Mouse (Mus musculus) retina, postnatal 1 day (tissue): ENCODE data around the gene Phf13.

ENCODE experiments used
- DNase-seq: peaks from one replicate; pipeline ENCODE4 v3.0.0-alpha.2; 2012

Phf13 gene

DNA sequence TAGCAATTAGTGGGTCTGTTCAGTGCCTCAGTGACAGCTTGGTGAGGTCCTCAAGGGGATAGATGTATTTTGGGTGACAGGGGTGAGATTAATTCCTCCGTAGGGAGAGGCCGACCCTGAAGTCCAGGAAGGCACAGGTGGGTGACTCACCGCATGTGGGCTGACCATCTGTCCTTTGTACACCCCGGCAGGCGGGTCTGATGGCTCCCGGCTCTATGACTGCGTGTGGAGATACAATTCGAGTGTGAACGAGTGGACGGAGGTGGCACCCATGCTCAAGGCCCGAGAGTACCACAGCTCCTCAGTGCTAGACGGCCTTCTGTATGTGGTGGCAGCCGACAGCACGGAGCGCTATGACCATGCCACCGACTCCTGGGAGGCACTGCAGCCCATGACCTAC, 16.1 kb upstream of the Phf13 start:
- no peak for DNase-seq

- no peak for DNase-seq
These were observed 15.2 kb upstream of the Phf13 start for GRCm38 (mm10) chr4:152011171-152011760.

DNA sequence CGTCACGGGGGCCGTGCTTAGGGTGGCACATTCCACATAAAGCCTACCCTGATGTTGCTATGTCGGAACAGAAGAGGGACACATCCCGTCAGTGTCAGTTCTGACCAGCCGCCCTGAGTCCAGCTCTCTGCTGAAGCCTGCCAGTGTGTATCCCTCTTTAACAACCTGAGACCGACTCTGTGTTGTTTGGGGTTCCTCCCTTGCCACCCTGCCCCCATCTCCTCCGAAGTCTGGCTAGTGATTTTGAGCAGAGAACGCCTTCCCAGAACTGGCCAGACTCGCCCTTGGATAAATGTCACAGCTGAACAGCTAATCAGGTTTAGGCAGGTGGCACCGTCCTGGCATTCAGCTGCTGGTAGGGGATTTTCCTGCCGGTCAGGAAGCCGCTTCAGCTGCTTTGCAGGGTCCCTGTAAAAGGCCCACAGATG, 14.7 kb upstream of the Phf13 start:
- peak; percentile 35 for DNase-seq

DNA sequence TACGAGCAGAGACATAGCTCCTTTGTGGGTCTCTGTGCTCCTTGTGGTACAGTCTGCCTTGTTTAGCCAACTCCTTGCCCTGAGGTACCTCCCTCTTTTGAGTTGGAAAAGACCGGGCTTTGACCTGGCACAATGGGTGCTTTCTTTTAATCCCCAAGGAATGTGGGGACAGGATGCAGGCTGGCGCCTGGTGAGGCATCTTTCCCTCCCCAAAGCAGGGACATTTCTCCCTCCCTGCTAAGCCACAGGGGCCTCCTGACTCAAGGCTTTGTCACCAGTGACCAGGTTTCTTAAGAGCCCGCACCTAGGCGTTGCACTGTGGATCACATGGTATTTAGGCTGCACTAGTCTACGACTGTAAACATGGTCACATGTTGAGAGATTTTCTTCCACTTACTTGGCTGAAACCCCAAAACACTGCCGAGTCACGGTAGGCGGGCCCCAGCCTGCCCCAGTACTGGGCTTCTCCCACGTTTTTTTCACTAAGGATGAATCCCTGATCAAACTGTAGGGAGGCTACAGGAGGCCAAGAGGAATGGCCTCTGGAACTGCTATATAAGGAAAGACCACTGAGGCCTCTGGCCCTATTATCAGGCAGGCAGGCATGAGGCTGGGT, 14.1 kb upstream of the Phf13 start:
- DNase-seq, result peak; percentile 58

GRCm38 (mm10) chr4:152009076-152010051, 13.3 kb upstream of the Phf13 start:
- DNase-seq, result peak; percentile 73

DNA sequence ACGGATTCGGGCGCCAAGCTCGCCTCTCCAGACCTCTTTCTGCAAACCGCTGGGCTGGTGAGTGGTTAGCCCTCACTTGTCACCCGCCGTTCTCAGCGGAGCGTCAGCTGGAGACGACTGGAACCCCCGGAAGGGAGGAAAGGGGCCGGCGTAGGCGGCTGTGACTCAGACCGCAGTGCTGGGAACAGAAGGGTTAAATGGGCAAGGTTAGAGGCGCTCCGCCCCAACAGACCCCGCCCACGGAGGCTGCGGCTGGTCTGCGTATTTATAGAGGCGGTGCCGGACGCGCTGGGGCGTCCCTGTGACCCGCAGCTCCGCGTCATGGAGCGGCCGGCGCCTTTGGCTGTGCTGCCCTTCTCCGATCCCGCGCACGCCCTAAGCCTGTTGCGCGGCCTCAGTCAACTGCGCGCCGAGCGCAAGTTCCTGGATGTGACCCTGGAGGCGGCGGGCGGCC, 12.6 kb upstream of the Phf13 start, which contains the start of gene Klhl21:
Gene Klhl21 (plus strand): TSS at position 182 of the 454 bp plus-strand sequence.
- peak; percentile 95 for DNase-seq

DNA sequence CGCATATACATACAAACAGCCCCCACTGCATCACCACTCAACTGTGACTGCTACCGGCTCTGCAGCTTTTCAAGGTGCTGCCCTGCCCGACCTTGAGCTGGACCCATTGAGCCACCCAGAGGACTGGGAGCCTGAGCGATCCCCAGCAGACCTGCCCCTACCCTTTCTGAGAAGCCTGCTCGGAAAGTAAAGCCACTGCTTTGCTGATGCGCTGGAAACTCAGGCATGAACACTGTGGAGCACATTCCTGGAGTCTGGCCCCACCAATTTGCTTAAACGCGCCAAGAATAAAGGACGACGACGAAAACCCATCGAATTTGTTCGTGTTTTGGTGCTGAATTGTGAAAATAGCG, 12.1 kb upstream of the Phf13 start:
- DNase-seq, result no peak

DNA sequence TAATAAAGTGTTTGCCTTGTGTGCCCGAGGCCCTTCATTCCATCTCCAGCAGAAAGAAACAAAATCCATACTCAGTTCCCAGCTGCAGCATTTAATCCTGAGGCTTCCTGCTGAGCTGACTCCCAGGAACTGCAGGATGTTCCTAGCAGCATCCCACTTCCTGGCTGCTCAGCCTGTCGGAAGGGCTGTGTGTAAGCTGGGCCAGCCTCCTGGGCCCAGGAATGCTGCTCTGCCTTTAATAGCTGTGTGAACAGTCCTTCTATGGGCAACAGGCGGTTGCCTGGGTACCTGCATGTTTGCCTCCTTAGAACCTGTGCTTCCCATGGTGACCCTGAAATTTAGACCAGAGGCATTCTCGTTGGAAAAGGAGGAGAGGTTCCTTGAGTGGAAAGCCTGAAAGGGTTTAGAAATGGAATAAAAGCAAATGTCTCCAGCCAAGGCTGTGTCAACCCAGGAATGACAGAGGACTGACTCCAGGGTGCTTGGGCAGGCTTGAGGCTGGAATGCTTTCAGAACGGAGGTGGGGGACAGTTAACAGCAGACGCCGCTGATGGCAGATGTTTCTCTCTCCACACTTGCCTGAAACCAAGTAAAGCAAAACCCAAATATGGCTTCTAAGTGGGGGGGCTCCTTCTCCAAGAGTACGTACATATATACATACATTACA, 11.6 kb upstream of the Phf13 start:
- peak; percentile 17 for DNase-seq

DNA sequence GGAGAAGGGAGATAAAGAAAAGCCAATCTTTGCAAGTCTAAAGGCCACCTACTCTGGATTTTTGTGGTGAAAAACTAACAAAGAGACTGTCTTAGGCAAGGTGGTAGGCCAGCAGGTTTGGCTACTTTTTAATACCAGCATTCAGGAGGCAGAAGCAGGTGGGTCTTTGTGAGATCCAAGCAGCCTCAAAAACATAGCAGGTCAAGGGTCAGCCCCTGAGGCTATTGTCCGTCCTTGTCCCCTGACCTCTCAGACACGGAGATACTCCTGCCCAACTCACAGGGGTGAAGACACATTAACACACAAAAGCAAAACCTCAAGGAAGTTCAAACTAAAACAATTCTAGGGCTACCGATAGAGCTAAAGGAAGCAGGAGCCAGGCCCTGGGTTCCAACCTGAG, 10.8 kb upstream of the Phf13 start:
- DNase-seq, result no peak

DNA sequence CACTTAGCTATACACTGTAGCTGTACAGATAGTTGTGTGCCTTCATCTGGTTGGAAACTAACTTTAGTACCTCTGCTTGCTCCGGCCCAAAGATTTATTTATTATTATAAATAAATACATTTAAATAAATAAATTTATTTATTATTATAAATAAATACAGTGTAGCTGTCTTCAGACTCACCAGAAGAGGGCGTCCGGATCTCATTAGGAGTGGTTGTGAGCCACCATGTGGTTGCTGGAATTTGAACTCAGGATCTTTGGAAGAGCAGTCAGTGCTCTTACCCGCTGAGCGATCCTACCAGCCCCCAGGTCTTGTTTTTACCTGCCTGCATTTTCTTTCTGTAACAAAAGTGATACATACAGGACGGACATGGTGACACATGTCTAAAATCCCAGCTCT, 10.1 kb upstream of the Phf13 start:
- no peak for DNase-seq

GRCm38 (mm10) chr4:152002063-152002462, 6.0 kb upstream of the Phf13 start:
- no peak for DNase-seq

DNA sequence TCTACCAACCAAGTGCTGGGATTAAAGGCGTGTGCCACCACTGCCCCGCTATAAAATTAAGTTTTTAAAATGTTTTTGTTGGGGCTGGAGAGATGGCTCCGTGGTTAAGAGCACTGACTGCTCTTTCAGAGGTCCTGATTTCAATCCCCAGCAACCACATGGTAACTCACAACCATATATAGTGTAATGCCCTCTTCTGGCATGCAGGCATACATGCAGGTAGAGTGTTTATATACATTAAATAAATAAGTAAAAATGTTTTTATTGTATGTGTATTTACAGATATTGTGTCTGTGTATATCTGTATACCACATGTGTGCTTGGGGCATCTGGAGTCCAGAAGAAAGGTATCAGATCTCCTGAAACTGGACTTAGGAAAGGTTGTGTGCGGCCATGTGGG, 5.3 kb upstream of the Phf13 start:
- no peak for DNase-seq

GRCm38 (mm10) chr4:152000906-152001305, 4.8 kb upstream of the Phf13 start:
- no peak for DNase-seq

DNA sequence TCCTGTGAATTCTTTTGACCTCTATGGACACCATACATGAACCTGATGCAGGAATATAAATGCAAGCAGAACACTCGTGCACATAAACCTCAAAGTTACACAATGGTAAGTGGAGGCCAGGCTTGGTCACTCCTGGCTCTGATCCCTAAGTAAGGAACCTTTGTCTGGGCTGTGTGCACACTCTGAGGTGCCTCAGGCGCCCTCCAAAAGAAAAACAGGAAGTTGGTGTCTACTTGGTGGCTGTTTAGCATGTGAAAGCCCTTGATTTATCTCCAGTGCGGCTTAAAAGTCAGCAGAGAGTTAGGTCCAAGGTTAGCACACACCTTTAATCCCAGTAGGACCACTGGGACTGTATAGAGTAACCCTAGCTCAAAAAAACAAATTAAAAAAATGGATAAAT, 3.4 kb upstream of the Phf13 start:
- DNase-seq, result no peak

DNA sequence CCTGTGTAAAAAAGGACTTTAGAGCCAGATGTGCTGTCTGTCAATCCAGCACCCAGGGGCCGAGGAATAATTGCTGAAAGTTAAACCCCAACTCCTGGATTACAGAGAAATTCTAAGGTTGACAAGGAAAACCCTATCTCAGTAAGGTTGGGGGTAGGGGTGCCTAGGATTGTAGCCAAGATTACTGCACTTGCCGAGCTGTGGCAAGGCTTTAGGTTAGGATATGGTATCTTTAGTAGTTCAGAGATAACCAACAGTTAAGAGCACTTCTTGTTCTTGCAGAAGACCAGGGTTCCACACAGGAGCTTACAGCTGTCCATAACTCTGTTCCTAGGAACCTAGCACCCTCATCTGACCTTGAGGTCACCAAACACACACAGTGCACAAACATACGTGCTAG, 1.6 kb upstream of the Phf13 start:
- DNase-seq, result no peak

DNA sequence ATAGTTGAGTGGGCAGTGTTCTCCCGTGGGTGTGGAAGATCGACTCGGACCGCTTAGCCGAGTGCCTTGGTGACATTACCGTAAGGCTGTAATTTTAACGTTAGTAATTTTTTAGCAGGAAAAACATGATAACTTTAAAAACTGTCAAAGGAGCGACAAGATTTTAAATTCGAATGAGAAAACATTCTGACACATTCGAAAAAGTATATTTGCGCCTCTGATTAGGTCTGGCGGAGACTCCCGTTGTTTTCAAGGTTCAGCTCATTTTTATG, 829 bp upstream of the Phf13 start:
- no peak for DNase-seq

- no peak for DNase-seq
These were observed 486 bp downstream of the Phf13 start for GRCm38 (mm10) chr4:151995371-151996172.

DNA sequence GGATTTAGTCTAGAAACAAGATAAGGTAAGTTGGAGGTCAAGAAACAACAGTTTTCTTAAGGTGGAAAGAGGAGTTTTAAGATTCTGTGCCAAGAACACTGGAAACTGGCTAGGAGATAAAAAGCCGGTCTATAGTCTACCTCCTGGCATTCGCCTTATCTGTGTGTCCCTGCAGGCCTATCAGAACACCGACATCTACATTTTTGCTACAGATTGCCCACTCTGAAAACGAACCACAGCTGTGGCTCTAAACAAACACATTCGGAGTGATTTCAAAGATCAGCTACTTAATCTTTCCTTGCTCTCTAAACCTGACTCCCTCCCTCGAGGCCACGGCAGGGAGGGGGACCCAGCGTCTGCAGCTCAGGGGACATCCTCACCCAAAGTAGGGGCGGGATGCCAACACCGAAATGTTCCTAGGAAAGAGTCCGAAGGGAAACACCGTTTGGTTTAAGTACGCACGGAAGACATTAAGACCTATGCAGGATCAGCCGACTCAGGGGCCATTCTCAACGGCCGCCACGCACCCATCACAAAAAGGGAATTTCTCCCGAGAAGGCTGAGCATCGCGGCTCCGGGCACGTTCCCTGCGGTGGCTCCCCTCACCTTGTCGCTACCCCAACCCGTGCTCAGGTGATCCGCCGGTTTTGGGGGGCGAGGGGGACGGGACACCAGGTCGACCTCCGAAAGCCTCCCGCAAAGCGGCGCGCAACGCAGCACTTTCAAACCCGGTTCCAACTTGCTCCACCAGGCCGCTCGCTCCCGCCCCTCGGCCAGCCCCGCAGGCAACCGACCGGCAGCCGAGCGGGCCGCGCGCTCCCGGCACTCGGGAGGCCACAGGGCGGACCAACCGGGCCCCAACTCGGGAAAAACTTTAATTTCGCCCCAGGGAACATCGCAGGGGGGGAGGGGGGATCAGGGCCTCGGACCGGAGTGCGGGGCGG, 1.6 kb downstream of the Phf13 start:
- DNase-seq, result peak; percentile 57

- no peak for DNase-seq
These were observed 3.0 kb downstream of the Phf13 start for GRCm38 (mm10) chr4:151993035-151993434.

DNA sequence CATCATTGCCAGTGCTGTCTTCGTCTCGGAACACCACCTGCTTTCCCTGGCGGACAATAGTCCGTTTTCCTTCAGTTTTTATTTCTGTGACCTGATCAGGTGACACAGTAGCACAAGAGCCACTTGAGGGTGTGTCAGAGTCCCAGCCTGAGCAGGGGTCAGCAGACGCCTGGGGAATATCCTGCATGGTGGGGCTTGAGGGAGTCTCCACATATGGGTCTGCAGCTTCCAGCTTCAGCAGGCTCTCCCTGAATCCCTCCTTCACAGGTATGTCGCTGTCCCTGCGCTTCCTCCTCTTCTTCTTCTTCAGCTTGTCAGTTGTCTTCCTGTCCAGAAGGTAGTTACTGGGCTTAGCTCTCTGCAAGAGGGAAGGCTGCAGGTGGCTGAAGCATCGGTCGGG, 4.0 kb downstream of the Phf13 start:
- DNase-seq, result no peak

- no peak for DNase-seq
These were observed 7.0 kb downstream of the Phf13 start for GRCm38 (mm10) chr4:151989110-151989488.
